Mouse (Mus musculus): ENCODE data around the gene Rundc3a. TPM values are rescaled to one million over a fixed set of nuclear protein-coding genes. Genes with fewer than 3 reads are reported as not detected.

Gene Rundc3a
- polyA plus RNA-seq, 2 experiments, result 1.0 to 3.2 TPM

GRCm38 (mm10) chr11:102406900-102407833 is 14.0 kb downstream of the Rundc3a start:
- ATAC-seq (ENCODE audit: low FRiP score, low read depth), result peak; percentile 73
- H3K4me3 ChIP-seq (replicated peaks; ENCODE audit: low read length), result peak overlapping the region; percentile 67

GRCm38 (mm10) chr11:102407834-102408215 is 14.6 kb downstream of the Rundc3a start, which contains the start of gene Slc25a39:
Gene Slc25a39 (minus strand): TSS chr11:102407946.
- Histone ChIP-seq H3K9ac (ENCODE audit: low read depth, low read length, severe bottlenecking) (peak within 1 kb of the TSS; percentile 72), H3K4me1 (ENCODE audit: control insufficient read depth, insufficient read depth, low read length) (peaks cover 8% of the 10 kb centered on the region), H3K27me3 (ENCODE audit: control insufficient read depth, insufficient read depth, low read length) (no peaks in the 10 kb centered on the region), H3K4me2 (replicated peaks; ENCODE audit: low read depth, low read length, severe bottlenecking) (peak within 1 kb of the TSS; percentile 96), H3K27ac (replicated peaks; ENCODE audit: low read depth, low read length) (peak within 1 kb of the TSS; percentile 83), H3K9me3 (ENCODE audit: control insufficient read depth, low read length) (no peaks in the 10 kb centered on the region), H3K4me3 (replicated peaks; ENCODE audit: low read length) (peak within 1 kb of the TSS; percentile 67), H3K36me3 (ENCODE audit: control insufficient read depth, insufficient read depth, low read length) (peaks cover 23% of the 10 kb centered on the region)
- TF ChIP-seq POLR2A (IDR thresholded peaks at IDR 0.05; ENCODE audit: borderline replicate concordance, extremely low read depth, insufficient read depth, insufficient read length), result no peak
- ATAC-seq (ENCODE audit: low FRiP score, low read depth) (no peak), DNase-seq (ENCODE audit: low spot score) (no peak)
- WGBS, result 0% methylated on average over 19 of the region's 19 CpGs

More at GRCm38 (mm10) chr11:102406900-102407833, 14.0 kb downstream of the Rundc3a start:
- H3K27ac ChIP-seq (replicated peaks; ENCODE audit: low read depth, low read length), result peak overlapping the region; percentile 83
- peaks cover 3% of the 10 kb centered on the region; the same call in 1 of the 2 replicates for H3K27me3 ChIP-seq (ENCODE audit: control insufficient read depth, insufficient read depth, low read length)
- 2% methylated on average over 70 of the region's 85 CpGs for WGBS
- peak overlapping the region; percentile 72 for H3K9ac ChIP-seq (ENCODE audit: low read depth, low read length, severe bottlenecking)
- no peaks in the 10 kb centered on the region for H3K9me3 ChIP-seq (ENCODE audit: control insufficient read depth, low read length)
- H3K36me3 ChIP-seq (ENCODE audit: control insufficient read depth, insufficient read depth, low read length), result peaks cover 30% of the 10 kb centered on the region
- DNase-seq (ENCODE audit: low spot score), result peak; percentile 90
- TF ChIP-seq POLR2A (IDR thresholded peaks at IDR 0.05; ENCODE audit: borderline replicate concordance, extremely low read depth, insufficient read depth, insufficient read length), result peak; percentile 45; the same call in 1 of the 2 replicates
- H3K4me2 ChIP-seq (replicated peaks; ENCODE audit: low read depth, low read length, severe bottlenecking), result peak overlapping the region; percentile 96
- peaks cover 8% of the 10 kb centered on the region for H3K4me1 ChIP-seq (ENCODE audit: control insufficient read depth, insufficient read depth, low read length)

GRCm38 (mm10) chr11:102408344-102408876 is 15.2 kb downstream of the Rundc3a start:
- ATAC-seq (ENCODE audit: low FRiP score, low read depth) (peak; percentile 90), DNase-seq (ENCODE audit: low spot score) (peak; percentile 100)
- 0 out of 2 replicates have a peak, but pooled peaks have one; percentile 10 for TF ChIP-seq POLR2A (IDR thresholded peaks at IDR 0.05; ENCODE audit: borderline replicate concordance, extremely low read depth, insufficient read depth, insufficient read length)
- H3K27me3 ChIP-seq (ENCODE audit: control insufficient read depth, insufficient read depth, low read length), result no peaks in the 10 kb centered on the region
- H3K9ac ChIP-seq (ENCODE audit: low read depth, low read length, severe bottlenecking), result peak overlapping the region; percentile 72; the same call in 1 of the 2 replicates
- peak overlapping the region; percentile 96 for H3K4me2 ChIP-seq (replicated peaks; ENCODE audit: low read depth, low read length, severe bottlenecking)
- H3K4me3 ChIP-seq (replicated peaks; ENCODE audit: low read length), result peak overlapping the region; percentile 67
- peaks cover 17% of the 10 kb centered on the region for H3K36me3 ChIP-seq (ENCODE audit: control insufficient read depth, insufficient read depth, low read length)
- H3K27ac ChIP-seq (replicated peaks; ENCODE audit: low read depth, low read length), result peak overlapping the region; percentile 83
- H3K4me1 ChIP-seq (ENCODE audit: control insufficient read depth, insufficient read depth, low read length), result peaks cover 8% of the 10 kb centered on the region
- H3K9me3 ChIP-seq (ENCODE audit: control insufficient read depth, low read length), result no peaks in the 10 kb centered on the region
- WGBS, result under 1% methylated on average over 32 of the region's 32 CpGs

- Histone ChIP-seq H3K27me3 (ENCODE audit: control insufficient read depth, insufficient read depth, low read length) (no peaks in the 10 kb centered on the region), H3K4me2 (replicated peaks; ENCODE audit: low read depth, low read length, severe bottlenecking) (peak overlapping the region; percentile 96), H3K27ac (replicated peaks; ENCODE audit: low read depth, low read length) (peak overlapping the region; percentile 83; the same call in 1 of the 2 replicates), H3K9ac (ENCODE audit: low read depth, low read length, severe bottlenecking) (peak overlapping the region; percentile 25; the same call in 1 of the 2 replicates), H3K9me3 (ENCODE audit: control insufficient read depth, low read length) (no peaks in the 10 kb centered on the region), H3K4me1 (ENCODE audit: control insufficient read depth, insufficient read depth, low read length) (peaks cover 8% of the 10 kb centered on the region), H3K4me3 (replicated peaks; ENCODE audit: low read length) (peak overlapping the region; percentile 67), H3K36me3 (ENCODE audit: control insufficient read depth, insufficient read depth, low read length) (peaks cover 10% of the 10 kb centered on the region; the same call in 1 of the 2 replicates)
- WGBS, result 35% methylated on average over 14 of the region's 15 CpGs
- no peak for DNase-seq (ENCODE audit: low spot score)
- ATAC-seq (ENCODE audit: low FRiP score, low read depth), result no peak
- no peak for TF ChIP-seq POLR2A (IDR thresholded peaks at IDR 0.05; ENCODE audit: borderline replicate concordance, extremely low read depth, insufficient read depth, insufficient read length)
Observed at GRCm38 (mm10) chr11:102408888-102409794, 15.9 kb downstream of the Rundc3a start.

Measured in limb, embryonic 14.5 days (tissue).